Mouse (Mus musculus): ENCODE measurements at regions not wholly inside any gene's neighbourhood (a gene's known extent, or its start where the extent isn't known, plus 50 kb on each side); places are given as distances from the start of the nearest gene placed in this dataset.

- DNase-seq (ENCODE audit: extremely low spot score in 1 of 2, low spot score in 1 of 2) = peak in 1 of 2 experiments; percentile 5
These were observed 85.8 kb upstream of the Hs3st4 start for GRCm38 (mm10) chr7:123896759-123897444.

GRCm38 (mm10) chr7:123907946-123908840, 74.5 kb upstream of the Hs3st4 start:
- no peak for DNase-seq (ENCODE audit: extremely low spot score in 1 of 2, low spot score in 1 of 2)

GRCm38 (mm10) chr7:123921461-123921860, 61.2 kb upstream of the Hs3st4 start:
- DNase-seq (ENCODE audit: extremely low spot score in 1 of 2, low spot score in 1 of 2) = no peak

- no peak for DNase-seq (ENCODE audit: extremely low spot score in 1 of 2, low spot score in 1 of 2)
These were observed 50.2 kb upstream of the Hs3st4 start for GRCm38 (mm10) chr7:123932486-123932885.
